Mouse (Mus musculus) limb, embryonic 12.5 days (tissue): ENCODE results near the gene Krtap1-3. TPM values are rescaled to one million over a fixed set of nuclear protein-coding genes. Genes with fewer than 3 reads are reported as not detected.
"Not testable (repeated sequence)": the region's sequence is repeated elsewhere in the genome, so short reads cannot be mapped to it uniquely, and the experiment has no call there.

Source experiments
- ATAC-seq: fragments of 200-750 bp; cut with Nextera tagmentation; 2 replicates; pipeline ENCODE4 v1.8.0; 2017; ENCODE audit warnings: low read depth, moderate TSS enrichment; ENCODE audit not compliant: insufficient number of reproducible peaks, insufficient read depth, low FRiP score, low TSS enrichment
- H3K27ac ChIP-seq: fragments of 300-500 bp; sonication (generic); 2 replicates; pipeline ENCODE4 v1.5.1; 2016; ENCODE audit warnings: mild to moderate bottlenecking, moderate library complexity
- H3K27me3 ChIP-seq: fragments of 300-500 bp; sonication (generic); 2 replicates; pipeline ENCODE4 v1.6.1; 2016; ENCODE audit warnings: mild to moderate bottlenecking, moderate library complexity
- H3K36me3 ChIP-seq: fragments of 300-500 bp; sonication (generic); 2 replicates; pipeline ENCODE4 v1.6.1; 2016; ENCODE audit warnings: mild to moderate bottlenecking, moderate library complexity
- H3K4me1 ChIP-seq: fragments of 300-500 bp; sonication (generic); replicated peaks from 2 replicates; pipeline ENCODE4 v1.6.1; 2016
- H3K4me2 ChIP-seq: fragments of 300-500 bp; sonication (generic); 2 replicates; pipeline ENCODE4 v1.6.1; 2016; ENCODE audit warnings: mild to moderate bottlenecking, moderate library complexity
- H3K4me3 ChIP-seq: fragments of 300-500 bp; sonication (generic); replicated peaks from 2 replicates; pipeline ENCODE4 v1.5.1; 2016; ENCODE audit warnings: mild to moderate bottlenecking
- H3K9ac ChIP-seq: fragments of 300-500 bp; sonication (generic); replicated peaks from 2 replicates; pipeline ENCODE4 v1.6.1; 2016; ENCODE audit warnings: mild to moderate bottlenecking, moderate library complexity
- H3K9me3 ChIP-seq: fragments of 300-500 bp; sonication (generic); 2 replicates; pipeline ENCODE4 v1.6.1; 2016; ENCODE audit warnings: mild to moderate bottlenecking, moderate library complexity
- WGBS: fragments of 180-500 bp; shearing (Covaris S2); methylation state at CpG from one replicate; pipeline ENCODE4 v1.1.7; 2016; 5-methylcytosine and 5-hydroxymethylcytosine counted together
- polyA plus RNA-seq: library from polyadenylated mRNA; unstranded; fragments of >200 nt; fragmentation: Nextera tagmentation; extraction: Ambion mirVana; gene quantifications from 2 replicates; pipeline ENCODE4 v1.2.1, GENCODE M21; 2016

The Krtap1-3 gene
- polyA plus RNA-seq = not detected in 2 replicates

- Histone ChIP-seq H3K27ac (no peak within 1 kb of the TSS), H3K4me1 (no peaks in the 10 kb centered on the region), H3K36me3 (no peaks in the 10 kb centered on the region), H3K9ac (no peak within 1 kb of the TSS), H3K27me3 (no peaks in the 10 kb centered on the region), H3K4me2 (no peak within 1 kb of the TSS), H3K9me3 (no peaks in the 10 kb centered on the region), H3K4me3 (no peak within 1 kb of the TSS)
- no peak for ATAC-seq
- WGBS = 75% methylated on average over 6 of the region's 6 CpGs
Observed at GRCm38 (mm10) chr11:99590981-99591380, at the start of gene Krtap1-3. TSS of gene Krtap1-3 (minus strand) at chr11:99591339.

GRCm38 (mm10) chr11:99640926-99641325 is 49.8 kb upstream of the Krtap1-3 start:
- Histone ChIP-seq H3K27me3 (peaks cover 3% of the 10 kb centered on the region), H3K4me1 (peaks cover 2% of the 10 kb centered on the region; the same call in 1 of the 2 replicates), H3K4me3 (no peak overlapping the region), H3K36me3 (no peaks in the 10 kb centered on the region), H3K9ac (no peak overlapping the region), H3K27ac (no peak overlapping the region), H3K4me2 (no peak overlapping the region), H3K9me3 (no peaks in the 10 kb centered on the region)
- no peak for ATAC-seq
- WGBS = 15% methylated on average over 1 of the region's 1 CpGs

GRCm38 (mm10) chr11:99637086-99637485 is 45.9 kb upstream of the Krtap1-3 start:
- H3K36me3 ChIP-seq = no peaks in the 10 kb centered on the region
- no peak overlapping the region for H3K9ac ChIP-seq
- peaks cover 2% of the 10 kb centered on the region; the same call in 1 of the 2 replicates for H3K4me1 ChIP-seq
- H3K4me3 ChIP-seq = no peak overlapping the region
- no peak overlapping the region for H3K27ac ChIP-seq
- no peak for ATAC-seq
- peaks cover 7% of the 10 kb centered on the region; the same call in 1 of the 2 replicates for H3K27me3 ChIP-seq
- 68% methylated on average over 1 of the region's 1 CpGs for WGBS
- no peak overlapping the region for H3K4me2 ChIP-seq
- H3K9me3 ChIP-seq = no peaks in the 10 kb centered on the region

- Histone ChIP-seq H3K9me3 (no peaks in the 10 kb centered on the region), H3K36me3 (no peaks in the 10 kb centered on the region), H3K9ac (no peak within 1 kb of the TSS), H3K4me1 (no peaks in the 10 kb centered on the region), H3K27me3 (peaks cover 7% of the 10 kb centered on the region; the same call in 1 of the 2 replicates), H3K27ac (no peak within 1 kb of the TSS), H3K4me3 (no peak within 1 kb of the TSS), H3K4me2 (no peak within 1 kb of the TSS)
- WGBS = 39% methylated on average over 8 of the region's 8 CpGs
- ATAC-seq = no peak
Observed at GRCm38 (mm10) chr11:99634653-99635134, 43.6 kb upstream of the Krtap1-3 start, which contains the start of gene Krtap4-2. TSS of gene Krtap4-2 (minus strand) at chr11:99635084.

GRCm38 (mm10) chr11:99633293-99633692 is 42.2 kb upstream of the Krtap1-3 start:
- Histone ChIP-seq H3K9ac (no peak overlapping the region), H3K27me3 (peaks cover 7% of the 10 kb centered on the region; the same call in 1 of the 2 replicates), H3K27ac (no peak overlapping the region), H3K4me3 (no peak overlapping the region), H3K9me3 (no peaks in the 10 kb centered on the region), H3K36me3 (no peaks in the 10 kb centered on the region), H3K4me2 (no peak overlapping the region), H3K4me1 (no peaks in the 10 kb centered on the region)
- no peak for ATAC-seq
- 63% methylated on average over 2 of the region's 2 CpGs for WGBS

GRCm38 (mm10) chr11:99630890-99631289 is 39.8 kb upstream of the Krtap1-3 start:
- no peaks in the 10 kb centered on the region for H3K9me3 ChIP-seq
- H3K4me3 ChIP-seq = no peak overlapping the region
- 0 out of 2 replicates have a peak, but pooled peaks cover 7% of the 10 kb centered on the region for H3K27me3 ChIP-seq
- no peak overlapping the region for H3K27ac ChIP-seq
- 75% methylated on average over 3 of the region's 3 CpGs for whole genome bisulfite sequencing
- no peak overlapping the region for H3K4me2 ChIP-seq
- ATAC-seq = no peak
- no peaks in the 10 kb centered on the region for H3K36me3 ChIP-seq
- no peaks in the 10 kb centered on the region for H3K4me1 ChIP-seq
- H3K9ac ChIP-seq = no peak overlapping the region

GRCm38 (mm10) chr11:99628138-99628537 is 37.0 kb upstream of the Krtap1-3 start, which contains the start of gene Krtap4-1:
TSS of gene Krtap4-1 (minus strand) at chr11:99628238.
- no peak within 1 kb of the TSS for H3K27ac ChIP-seq
- no peak within 1 kb of the TSS for H3K9ac ChIP-seq
- 82% methylated on average over 4 of the region's 4 CpGs for WGBS
- no peak within 1 kb of the TSS for H3K4me2 ChIP-seq
- no peaks in the 10 kb centered on the region for H3K36me3 ChIP-seq
- H3K4me3 ChIP-seq = no peak within 1 kb of the TSS
- H3K9me3 ChIP-seq = no peaks in the 10 kb centered on the region
- no peaks in the 10 kb centered on the region for H3K4me1 ChIP-seq
- H3K27me3 ChIP-seq = no peaks in the 10 kb centered on the region
- ATAC-seq = no peak

GRCm38 (mm10) chr11:99620335-99620734 is 29.2 kb upstream of the Krtap1-3 start, which contains the start of gene Gm11562:
TSS of gene Gm11562 (minus strand) at chr11:99620435.
- H3K9ac ChIP-seq = no peak within 1 kb of the TSS
- H3K4me1 ChIP-seq = no peaks in the 10 kb centered on the region
- no peaks in the 10 kb centered on the region for H3K9me3 ChIP-seq
- no peak for ATAC-seq
- H3K27me3 ChIP-seq = no peaks in the 10 kb centered on the region
- no peaks in the 10 kb centered on the region for H3K36me3 ChIP-seq
- 87% methylated on average over 2 of the region's 2 CpGs for WGBS
- no peak within 1 kb of the TSS for H3K27ac ChIP-seq
- H3K4me2 ChIP-seq = no peak within 1 kb of the TSS
- H3K4me3 ChIP-seq = no peak within 1 kb of the TSS

GRCm38 (mm10) chr11:99614796-99615363 is 23.7 kb upstream of the Krtap1-3 start, which contains the start of gene Krtap2-4:
TSS of gene Krtap2-4 (minus strand) at chr11:99614846.
- Histone ChIP-seq H3K36me3 (no peaks in the 10 kb centered on the region), H3K27ac (no peak within 1 kb of the TSS), H3K4me1 (no peaks in the 10 kb centered on the region), H3K4me3 (no peak within 1 kb of the TSS), H3K27me3 (no peaks in the 10 kb centered on the region), H3K9ac (no peak within 1 kb of the TSS), H3K9me3 (no peaks in the 10 kb centered on the region), H3K4me2 (no peak within 1 kb of the TSS)
- 63% methylated on average over 3 of the region's 3 CpGs for WGBS
- ATAC-seq = no peak

GRCm38 (mm10) chr11:99610089-99610488 is 18.9 kb upstream of the Krtap1-3 start, which contains the start of gene Gm11937:
TSS of gene Gm11937 (minus strand) at chr11:99610189.
- WGBS = 47% methylated on average over 1 of the region's 2 CpGs
- not testable (repeated sequence) for H3K4me1 ChIP-seq, H3K27me3 ChIP-seq, H3K4me2 ChIP-seq, H3K9ac ChIP-seq, H3K9me3 ChIP-seq, ATAC-seq, H3K4me3 ChIP-seq, H3K27ac ChIP-seq, H3K36me3 ChIP-seq

GRCm38 (mm10) chr11:99609126-99609525 is 18.0 kb upstream of the Krtap1-3 start:
- WGBS = 73% methylated on average over 1 of the region's 1 CpGs
- H3K4me1 ChIP-seq = no peaks in the 10 kb centered on the region
- no peaks in the 10 kb centered on the region for H3K9me3 ChIP-seq
- H3K4me3 ChIP-seq = no peak overlapping the region
- no peaks in the 10 kb centered on the region for H3K27me3 ChIP-seq
- ATAC-seq = no peak
- no peaks in the 10 kb centered on the region for H3K36me3 ChIP-seq
- no peak overlapping the region for H3K9ac ChIP-seq
- no peak overlapping the region for H3K27ac ChIP-seq
- H3K4me2 ChIP-seq = no peak overlapping the region
